Mouse (Mus musculus) hindbrain, embryonic 12.5 days (tissue): ENCODE data around the gene Swap70. TPM values are rescaled to one million over a fixed set of nuclear protein-coding genes. Genes with fewer than 3 reads are reported as not detected.

ENCODE experiments used
- ATAC-seq: fragments of 200-750 bp; cut with Nextera tagmentation; 2 replicates; pipeline ENCODE4 v1.8.0; 2017; ENCODE audit warnings: moderate TSS enrichment; ENCODE audit not compliant: low FRiP score
- H3K27ac ChIP-seq: fragments of 300-500 bp; sonication (generic); 2 replicates; pipeline ENCODE4 v1.5.1; 2016; ENCODE audit warnings: mild to moderate bottlenecking
- H3K27me3 ChIP-seq: fragments of 300-500 bp; sonication (generic); 2 replicates; pipeline ENCODE4 v1.6.1; 2016; ENCODE audit warnings: mild to moderate bottlenecking
- H3K36me3 ChIP-seq: fragments of 300-500 bp; sonication (generic); 2 replicates; pipeline ENCODE4 v1.6.1; 2016; ENCODE audit warnings: mild to moderate bottlenecking
- H3K4me1 ChIP-seq: fragments of 300-500 bp; sonication (generic); 2 replicates; pipeline ENCODE4 v1.6.1; 2016
- H3K4me2 ChIP-seq: fragments of 300-500 bp; sonication (generic); replicated peaks from 2 replicates; pipeline ENCODE4 v1.6.1; 2016; ENCODE audit warnings: mild to moderate bottlenecking
- H3K4me3 ChIP-seq: fragments of 300-500 bp; sonication (generic); 2 replicates; pipeline ENCODE4 v1.5.1; 2016; ENCODE audit warnings: mild to moderate bottlenecking
- H3K9ac ChIP-seq: fragments of 300-500 bp; sonication (generic); 2 replicates; pipeline ENCODE4 v1.6.1; 2016; ENCODE audit warnings: mild to moderate bottlenecking, moderate library complexity
- H3K9me3 ChIP-seq: fragments of 300-500 bp; sonication (generic); replicated peaks from 2 replicates; pipeline ENCODE4 v1.6.1; 2016; ENCODE audit warnings: mild to moderate bottlenecking
- WGBS: fragments of 180-500 bp; shearing (Covaris S2); methylation state at CpG from one replicate; pipeline ENCODE4 v1.1.7; 2016; 5-methylcytosine and 5-hydroxymethylcytosine counted together
- polyA plus RNA-seq: library from polyadenylated mRNA; unstranded; fragments of >200 nt; fragmentation: Nextera tagmentation; extraction: Ambion mirVana; gene quantifications from 2 replicates; pipeline ENCODE4 v1.2.1, GENCODE M21; 2016

The Swap70 gene
- polyA plus RNA-seq, 1 experiment from 2014 or later: 20.7 TPM

GRCm38 (mm10) chr7:110318971-110319519, 97.5 kb downstream of the Swap70 start:
- no peak overlapping the region for H3K9ac ChIP-seq
- 73% methylated on average over 6 of the region's 6 CpGs for WGBS
- H3K9me3 ChIP-seq: no peaks in the 10 kb centered on the region
- peaks cover 73% of the 10 kb centered on the region for H3K36me3 ChIP-seq
- H3K27ac ChIP-seq: no peak overlapping the region
- ATAC-seq: no peak
- H3K4me1 ChIP-seq: no peaks in the 10 kb centered on the region
- H3K27me3 ChIP-seq: no peaks in the 10 kb centered on the region
- no peak overlapping the region for H3K4me3 ChIP-seq
- no peak overlapping the region for H3K4me2 ChIP-seq

GRCm38 (mm10) chr7:110321106-110321505, 99.6 kb downstream of the Swap70 start:
- Histone ChIP-seq H3K9ac (no peak overlapping the region), H3K4me1 (no peaks in the 10 kb centered on the region), H3K4me3 (no peak overlapping the region), H3K9me3 (no peaks in the 10 kb centered on the region), H3K27ac (no peak overlapping the region), H3K4me2 (no peak overlapping the region), H3K27me3 (no peaks in the 10 kb centered on the region), H3K36me3 (peaks cover 73% of the 10 kb centered on the region)
- WGBS: 74% methylated on average over 5 of the region's 5 CpGs
- ATAC-seq: no peak

- Histone ChIP-seq H3K27me3 (no peaks in the 10 kb centered on the region), H3K9ac (no peak overlapping the region), H3K4me3 (no peak overlapping the region), H3K9me3 (no peaks in the 10 kb centered on the region), H3K4me1 (no peaks in the 10 kb centered on the region), H3K36me3 (peaks cover 83% of the 10 kb centered on the region), H3K4me2 (no peak overlapping the region), H3K27ac (no peak overlapping the region)
- no peak for ATAC-seq
- 100% methylated on average over 1 of the region's 1 CpGs for WGBS
Observed at GRCm38 (mm10) chr7:110324852-110325251, 103.3 kb downstream of the Swap70 start.

GRCm38 (mm10) chr7:110325381-110326110, 104.0 kb downstream of the Swap70 start:
- Histone ChIP-seq H3K9me3 (no peaks in the 10 kb centered on the region), H3K9ac (no peak overlapping the region), H3K4me1 (no peaks in the 10 kb centered on the region), H3K27ac (no peak overlapping the region), H3K27me3 (no peaks in the 10 kb centered on the region), H3K4me2 (no peak overlapping the region), H3K36me3 (peaks cover 77% of the 10 kb centered on the region), H3K4me3 (no peak overlapping the region)
- ATAC-seq: no peak
- WGBS: 94% methylated on average over 5 of the region's 5 CpGs

Other genes with a start within 250 kb of the Swap70 start
- gene Tmem41b, start 234.8 kb upstream of the Swap70 start, polyA plus RNA-seq: 72.0 and 88.0 TPM in 2 replicates
- 47.1 and 47.9 TPM in 2 replicates for gene Ipo7, start 203.4 kb upstream of the Swap70 start, polyA plus RNA-seq
- 23.5 and 23.7 TPM in 2 replicates for gene Zfp143, start 160.5 kb upstream of the Swap70 start, polyA plus RNA-seq
- gene Wee1, start 99.7 kb upstream of the Swap70 start, polyA plus RNA-seq: 26.3 and 27.1 TPM in 2 replicates